Comparison of ENCODE assay signal across 15 mouse cellular contexts in genomic region chr9:118318357-118319140, GRCm38 (mm10).
A peak's percentile ranks its signal among the peaks of the same experiment; 100 is the strongest.
DNase-seq lines count a peak whose midpoint lies in the region; ATAC-seq lines count a peak whose summit lies in the region.
"Had no signal": no experiment of that assay in that cellular context is flagged by ENCODE, and none has a peak within 500 bp of the region (broad histone marks: within the 10 kb centered on the region; RNA-seq: fewer than 3 reads in every experiment).

No protein-coding gene starts in this region.

- peak; percentile 85 for ATAC-seq in midbrain, embryonic 11.5 days (ENCODE audit: low FRiP score)
- ATAC-seq in midbrain, embryonic 14.5 days (ENCODE audit: low FRiP score, low TSS enrichment) = peak; percentile 74; the same call in 1 of the 2 replicates
- ATAC-seq in kidney, embryonic 14.5 days (ENCODE audit: low FRiP score, low TSS enrichment) = no peak
- ATAC-seq: intestine, embryonic 15.5 days had no signal

- no peak overlapping the region for H3K9ac ChIP-seq in midbrain, embryonic 11.5 days (ENCODE audit: low read length)
- no peak overlapping the region for H3K9ac ChIP-seq in midbrain, embryonic 14.5 days (replicated peaks; ENCODE audit: low read length)
- no peak overlapping the region for H3K9ac ChIP-seq in kidney, embryonic 14.5 days (ENCODE audit: low read depth, low read length)
- H3K9ac ChIP-seq: intestine, embryonic 15.5 days; limb, embryonic 13.5 days had no signal

- no peak overlapping the region for H3K27ac ChIP-seq in midbrain, embryonic 11.5 days (ENCODE audit: low read depth, low read length)
- no peak overlapping the region for H3K27ac ChIP-seq in midbrain, embryonic 10.5 days (replicated peaks)
- H3K27ac ChIP-seq in midbrain, embryonic 14.5 days (replicated peaks; ENCODE audit: low read depth, low read length) = no peak overlapping the region; the same call in 1 of the 2 replicates
- H3K27ac ChIP-seq in kidney, embryonic 14.5 days (ENCODE audit: low read depth, low read length) = no peak overlapping the region
- H3K27ac ChIP-seq: intestine, embryonic 15.5 days; kidney, postnatal 0 days; limb, embryonic 13.5 days had no signal

- WGBS in midbrain, embryonic 11.5 days = 61% methylated on average over 18 of the region's 18 CpGs
- WGBS in midbrain, embryonic 10.5 days = 68% methylated on average over 18 of the region's 18 CpGs
- WGBS in midbrain, embryonic 14.5 days = 40% methylated on average over 18 of the region's 18 CpGs
- 78% methylated on average over 18 of the region's 18 CpGs for WGBS in kidney, embryonic 14.5 days

- no peaks in the 10 kb centered on the region for H3K36me3 ChIP-seq in midbrain, embryonic 11.5 days (ENCODE audit: control insufficient read depth, insufficient read depth, low read length)
- H3K36me3 ChIP-seq in midbrain, embryonic 10.5 days = no peaks in the 10 kb centered on the region
- H3K36me3 ChIP-seq in midbrain, embryonic 14.5 days (ENCODE audit: control insufficient read depth, insufficient read depth, low read length) = no peaks in the 10 kb centered on the region
- no peaks in the 10 kb centered on the region for H3K36me3 ChIP-seq in kidney, embryonic 14.5 days (ENCODE audit: control insufficient read depth, insufficient read depth, low read length)
- H3K36me3 ChIP-seq: intestine, embryonic 15.5 days; limb, embryonic 13.5 days had no signal

- no peak overlapping the region for H3K4me3 ChIP-seq in midbrain, embryonic 11.5 days (ENCODE audit: low read depth, low read length)
- no peak overlapping the region for H3K4me3 ChIP-seq in midbrain, embryonic 10.5 days
- no peak overlapping the region for H3K4me3 ChIP-seq in midbrain, embryonic 14.5 days (replicated peaks; ENCODE audit: low read depth, low read length)
- H3K4me3 ChIP-seq in kidney, embryonic 14.5 days (ENCODE audit: low read length) = no peak overlapping the region
- H3K4me3 ChIP-seq: intestine, embryonic 15.5 days; limb, embryonic 13.5 days had no signal

- peaks cover 4% of the 10 kb centered on the region; the same call in 1 of the 2 replicates for H3K27me3 ChIP-seq in midbrain, embryonic 11.5 days (ENCODE audit: control insufficient read depth, insufficient read depth, low read length)
- peaks cover 46% of the 10 kb centered on the region for H3K27me3 ChIP-seq in midbrain, embryonic 10.5 days (ENCODE audit: low read depth, poor library complexity, severe bottlenecking)
- peaks cover 5% of the 10 kb centered on the region; the same call in 1 of the 2 replicates for H3K27me3 ChIP-seq in midbrain, embryonic 14.5 days (ENCODE audit: control insufficient read depth, insufficient read depth, low read length)
- H3K27me3 ChIP-seq in kidney, embryonic 14.5 days (ENCODE audit: control insufficient read depth, insufficient read depth, low read length) = no peaks in the 10 kb centered on the region
- H3K27me3 ChIP-seq: intestine, embryonic 15.5 days; limb, embryonic 13.5 days had no signal

- DNase-seq in midbrain, embryonic 11.5 days (ENCODE audit: low spot score, missing footprints) = no peak
- DNase-seq in midbrain, embryonic 10.5 days (ENCODE audit: low spot score) = no peak
- peak; percentile 9 for DNase-seq in forelimb bud, embryonic 11.5 days (ENCODE audit: low read depth, low spot score)
- peak; percentile 76 for DNase-seq in midbrain, embryonic 14.5 days
- DNase-seq in retina, postnatal 7 days (ENCODE audit: low read depth, low spot score) = peak; percentile 44
- no peak for DNase-seq in adrenal gland, postnatal 10 days
- no peak for DNase-seq in adrenal gland, adult 8-10 months
- DNase-seq: cerebellum, adult 11-12 months; heart, postnatal 14 days; lung, postnatal 36 days; right cerebral cortex, postnatal 14 days had no signal

- H3K4me1 ChIP-seq in midbrain, embryonic 11.5 days (ENCODE audit: control insufficient read depth, insufficient read depth, low read length) = peaks cover 3% of the 10 kb centered on the region; the same call in 1 of the 2 replicates
- H3K4me1 ChIP-seq in midbrain, embryonic 10.5 days = peaks cover 25% of the 10 kb centered on the region
- H3K4me1 ChIP-seq in midbrain, embryonic 14.5 days (ENCODE audit: control insufficient read depth, insufficient read depth, low read length) = 0 out of 2 replicates have a peak, but pooled peaks cover 4% of the 10 kb centered on the region
- no peaks in the 10 kb centered on the region for H3K4me1 ChIP-seq in kidney, embryonic 14.5 days (ENCODE audit: control insufficient read depth, insufficient read depth, low read length)
- H3K4me1 ChIP-seq: intestine, embryonic 15.5 days; limb, embryonic 13.5 days had no signal

- no peak overlapping the region for H3K4me2 ChIP-seq in midbrain, embryonic 11.5 days
- no peak overlapping the region for H3K4me2 ChIP-seq in midbrain, embryonic 14.5 days (ENCODE audit: low read length)
- H3K4me2 ChIP-seq in kidney, embryonic 14.5 days (replicated peaks; ENCODE audit: low read depth, low read length) = no peak overlapping the region
- H3K4me2 ChIP-seq: intestine, embryonic 15.5 days; limb, embryonic 13.5 days had no signal

- no peaks in the 10 kb centered on the region for H3K9me3 ChIP-seq in midbrain, embryonic 11.5 days (ENCODE audit: control insufficient read depth, low read length)
- no peaks in the 10 kb centered on the region for H3K9me3 ChIP-seq in midbrain, embryonic 10.5 days (replicated peaks)
- no peaks in the 10 kb centered on the region for H3K9me3 ChIP-seq in midbrain, embryonic 14.5 days (ENCODE audit: control insufficient read depth, low read length)
- H3K9me3 ChIP-seq in kidney, embryonic 14.5 days (ENCODE audit: control insufficient read depth, low read length) = no peaks in the 10 kb centered on the region
- H3K9me3 ChIP-seq: intestine, embryonic 15.5 days; limb, embryonic 13.5 days had no signal

Comparison
In these comparisons a context has a peak if more than half of its experiments do, and no peak if none do; other contexts are left out.
1. DNase-seq: peak in forelimb bud, embryonic 11.5 days (single experiment), midbrain, embryonic 14.5 days (single experiment) and retina, postnatal 7 days (single experiment); none in midbrain, embryonic 11.5 days (single experiment), midbrain, embryonic 10.5 days (single experiment), adrenal gland, postnatal 10 days (single experiment) and adrenal gland, adult 8-10 months (single experiment).